Mouse (Mus musculus) spleen, postnatal 14 days (tissue): Measurements from ENCODE around the gene Rab5a.
A peak's percentile ranks its signal among the peaks of the same experiment; 100 is the strongest.
"Not testable (repeated sequence)": the region's sequence is repeated elsewhere in the genome, so short reads cannot be mapped to it uniquely, and the experiment has no call there.

Experiments used
- DNase-seq, 2 experiments: peaks; one replicate each; pipeline ENCODE4 v3.0.0; 2021 to 2022; ENCODE audit warnings: low spot score in 2 of 2

Gene Rab5a

DNA sequence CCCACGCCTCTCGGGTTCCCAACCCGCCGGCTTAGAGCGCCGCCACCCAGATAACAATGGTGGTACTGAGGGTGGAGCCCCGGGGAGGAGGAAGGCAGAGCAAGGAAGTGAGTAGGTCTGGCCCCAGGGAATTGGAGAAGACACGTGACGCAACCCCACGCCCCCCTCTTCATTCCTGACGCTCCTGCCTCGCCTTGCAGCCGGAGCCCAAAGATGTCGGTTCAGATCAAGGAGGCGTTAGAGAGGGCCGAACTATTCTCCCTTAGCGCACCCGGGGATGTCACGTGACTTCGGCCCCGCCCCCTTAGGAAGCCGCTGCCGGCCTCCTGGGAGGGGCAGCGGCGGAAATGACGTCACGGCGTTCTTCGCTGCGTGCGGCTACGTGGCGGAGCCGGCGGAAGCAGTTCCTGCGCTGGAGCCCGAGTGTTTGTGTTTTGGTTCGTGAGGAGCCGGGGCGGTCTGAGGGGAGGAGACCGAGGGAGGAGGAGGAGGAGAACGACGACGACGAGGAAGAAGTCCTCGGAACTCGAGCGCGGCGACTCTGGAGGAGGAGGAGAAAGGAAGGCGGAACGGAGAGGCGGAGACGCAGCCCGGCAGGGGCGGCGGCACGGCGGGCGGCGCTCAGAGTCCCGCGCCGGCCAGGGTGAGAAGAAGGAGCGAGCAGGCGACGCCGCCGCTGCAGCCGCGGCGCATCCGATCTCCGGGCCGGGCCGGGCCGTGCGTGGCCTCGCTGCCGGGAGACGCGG, at the start of gene Rab5a:
Rab5a (plus strand) TSS at position 377 of the 746 bp plus-strand sequence.
- peak; percentile 99 to 100 for DNase-seq

DNA sequence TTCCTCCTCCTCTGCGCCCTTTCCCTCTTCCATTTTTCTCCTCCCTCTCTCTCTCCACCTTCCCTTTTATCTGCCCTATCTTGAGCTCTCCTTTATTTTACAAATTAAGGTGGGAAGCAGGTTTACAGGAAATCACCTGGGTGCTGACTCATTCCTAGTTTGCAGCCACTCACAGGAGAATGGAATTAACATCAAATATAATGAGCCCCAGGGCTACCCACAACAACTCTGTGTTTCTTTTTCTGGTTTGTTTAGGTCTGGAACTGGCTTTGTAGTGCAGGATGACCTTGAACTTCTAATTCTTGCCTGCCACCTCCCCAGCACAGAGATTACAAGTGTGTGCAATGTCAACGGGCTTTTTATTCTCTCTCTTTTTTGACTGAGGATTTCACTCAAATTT, 22.9 kb upstream of the Rab5a start:
- no peak for DNase-seq

DNA sequence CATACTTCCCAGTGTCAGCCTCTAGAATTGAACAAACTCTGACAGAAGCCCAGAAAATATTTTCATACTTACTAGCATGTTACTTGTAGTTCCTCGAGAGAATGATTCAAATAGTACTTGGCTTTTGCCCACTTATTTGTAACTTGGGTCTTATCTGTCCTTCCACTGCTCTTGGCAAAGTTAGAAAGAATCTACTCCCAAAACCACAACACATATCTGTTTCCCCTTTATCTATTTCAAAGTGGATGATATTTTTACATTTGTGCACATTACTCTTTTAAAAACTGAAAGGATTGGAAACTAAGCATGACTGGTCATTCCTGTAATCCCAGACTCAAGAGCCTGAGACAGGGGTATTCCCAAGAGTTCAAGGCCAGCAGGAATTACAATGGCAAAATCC, 22.3 kb upstream of the Rab5a start:
- DNase-seq: no peak

- DNase-seq: peak in 1 of 2 experiments; percentile 21
Observed at GRCm38 (mm10) chr17:53462603-53463495, 16.2 kb upstream of the Rab5a start, which contains the start of gene Efhb. Gene Efhb, minus strand, starts transcription at chr17:53463321.

DNA sequence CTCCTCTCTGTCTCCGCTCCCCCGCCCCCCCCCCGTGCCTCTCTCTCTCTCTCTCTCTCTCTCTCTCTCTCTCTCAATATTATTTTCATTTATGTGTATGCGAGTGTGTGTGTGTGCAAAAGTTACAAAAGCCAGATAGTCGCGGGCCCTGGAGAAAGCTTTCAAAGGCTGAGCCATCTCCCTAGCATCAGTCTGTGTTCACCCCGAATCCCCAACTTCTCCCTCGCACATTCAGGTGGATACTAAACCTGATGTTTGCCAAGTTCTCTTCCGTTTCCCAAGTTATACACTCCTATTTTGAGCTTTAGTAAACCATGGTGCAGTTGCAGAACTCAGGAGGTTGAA, 15.6 kb upstream of the Rab5a start:
- DNase-seq: no peak

DNA sequence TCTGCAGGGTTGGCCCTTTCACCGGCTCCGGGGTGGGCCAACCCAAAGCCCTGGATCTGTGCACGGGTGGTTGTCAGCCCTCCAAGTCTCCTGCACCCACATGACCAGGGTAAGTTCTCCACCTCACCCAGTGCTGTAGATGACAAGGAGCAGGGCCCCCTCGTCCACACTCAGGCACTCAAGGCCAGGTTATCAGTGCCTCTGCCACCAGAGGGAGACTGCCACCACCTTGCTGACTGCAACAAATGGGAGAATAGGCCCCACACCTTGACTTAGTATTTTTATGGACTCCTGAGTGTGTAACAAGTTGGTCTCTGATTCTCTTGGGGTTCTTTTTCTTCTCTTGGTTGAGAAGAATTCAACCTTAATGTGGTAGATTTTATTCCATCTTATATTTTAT, 13.5 kb upstream of the Rab5a start:
- no peak for DNase-seq

DNA sequence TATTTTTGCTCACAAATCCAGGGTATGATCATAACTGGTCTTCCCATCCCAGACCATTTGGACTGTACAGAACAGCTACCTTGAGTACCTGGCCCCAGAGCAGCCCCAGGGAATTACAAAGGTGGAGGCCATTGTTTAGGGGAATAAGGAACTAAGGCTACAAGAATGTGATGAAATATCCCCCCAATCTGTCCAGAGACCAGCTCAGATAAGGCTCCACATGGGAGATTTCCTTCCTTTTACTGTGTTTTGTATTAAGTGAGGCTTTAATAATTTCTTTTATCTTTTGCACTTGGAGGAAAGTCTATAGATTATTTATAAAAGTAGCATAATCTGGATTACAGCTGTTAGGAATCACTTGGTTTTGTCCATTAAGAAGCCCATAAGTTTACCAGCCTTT, 10.3 kb upstream of the Rab5a start:
- DNase-seq: no peak

DNA sequence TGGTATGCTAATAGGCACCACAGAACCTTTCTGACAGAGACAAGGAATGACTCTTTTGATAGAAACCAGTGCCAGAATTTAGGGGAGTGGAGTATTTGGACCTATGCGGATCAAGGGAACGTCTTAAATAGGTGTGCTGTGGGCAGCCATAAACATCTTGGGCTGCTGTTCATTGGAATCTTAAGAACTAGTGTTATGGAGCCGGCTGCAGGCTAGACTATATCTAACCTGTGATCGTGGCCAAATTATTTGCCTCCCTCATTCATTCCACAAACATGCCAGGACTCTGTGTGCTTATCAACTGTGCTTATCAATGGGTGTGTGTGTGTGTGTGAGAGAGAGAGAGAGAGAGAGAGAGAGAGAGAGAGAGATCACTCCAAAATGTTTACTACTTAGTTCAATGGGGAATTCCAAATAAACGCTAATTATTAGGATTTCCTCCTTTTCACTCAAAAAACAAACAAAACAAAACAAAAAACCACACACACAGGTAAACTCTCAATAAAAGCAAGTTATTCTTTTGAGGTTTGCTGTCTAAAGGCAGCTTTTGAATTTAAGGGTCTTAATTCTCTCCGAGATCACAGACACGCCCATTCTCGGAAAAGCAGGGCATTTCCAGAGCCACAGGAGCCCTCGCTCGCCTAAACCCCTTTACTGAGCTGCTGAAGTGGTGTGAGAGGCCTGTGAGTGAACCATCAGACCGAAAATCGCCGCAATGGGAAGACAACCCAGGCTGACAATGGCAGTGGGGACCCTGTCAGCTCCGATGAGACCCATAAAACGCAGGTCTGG, 772 bp upstream of the Rab5a start:
- no peak for DNase-seq

- DNase-seq: peak; percentile 33 to 47
Observed at GRCm38 (mm10) chr17:53479604-53480041, 589 bp downstream of the Rab5a start.

DNA sequence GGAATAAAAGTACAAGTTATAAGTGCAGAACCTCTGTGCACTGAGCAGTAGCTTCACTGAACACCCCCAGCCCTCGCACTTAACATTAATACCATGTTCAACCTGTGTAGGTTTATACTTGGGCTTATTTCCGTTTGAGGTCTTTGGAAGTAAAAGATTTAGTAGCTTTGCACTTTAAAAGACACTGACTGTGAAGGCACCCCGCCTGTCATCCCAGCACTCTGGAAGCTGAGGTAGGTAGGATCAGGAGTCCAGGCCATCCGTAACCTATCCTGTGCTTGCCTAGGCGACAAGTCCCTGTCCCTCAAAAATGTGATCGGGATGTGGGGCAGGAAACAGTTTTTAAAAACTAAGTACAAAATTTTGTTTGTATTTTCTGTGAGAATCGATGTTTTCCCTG, 1.4 kb downstream of the Rab5a start:
- DNase-seq: no peak

- no peak for DNase-seq
Observed at GRCm38 (mm10) chr17:53488291-53489006, 9.4 kb downstream of the Rab5a start.

- DNase-seq: no peak
Observed at GRCm38 (mm10) chr17:53489007-53489378, 10.0 kb downstream of the Rab5a start.

- DNase-seq: no peak
Observed at GRCm38 (mm10) chr17:53502966-53503365, 23.9 kb downstream of the Rab5a start.

GRCm38 (mm10) chr17:53512311-53512951, 33.4 kb downstream of the Rab5a start:
- no peak for DNase-seq

DNA sequence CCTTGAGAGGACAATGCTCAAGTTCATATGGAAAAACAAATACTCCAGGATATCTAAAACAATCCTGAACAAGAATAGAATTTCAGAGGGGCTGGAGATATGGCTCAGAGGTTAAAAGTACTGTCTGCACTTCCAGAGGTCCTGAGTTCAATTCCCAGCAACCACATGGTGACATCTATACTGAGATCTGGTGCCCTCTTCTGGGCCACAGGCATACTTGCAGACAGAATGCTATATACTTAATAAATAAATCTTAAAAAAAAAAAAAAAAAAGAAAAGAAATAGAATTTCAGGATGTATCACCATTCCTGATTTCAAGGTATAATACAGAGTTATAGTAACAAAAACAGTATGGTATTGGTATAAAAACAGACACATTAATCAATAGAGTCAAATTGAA, 40.3 kb downstream of the Rab5a start:
- DNase-seq: no peak

DNA sequence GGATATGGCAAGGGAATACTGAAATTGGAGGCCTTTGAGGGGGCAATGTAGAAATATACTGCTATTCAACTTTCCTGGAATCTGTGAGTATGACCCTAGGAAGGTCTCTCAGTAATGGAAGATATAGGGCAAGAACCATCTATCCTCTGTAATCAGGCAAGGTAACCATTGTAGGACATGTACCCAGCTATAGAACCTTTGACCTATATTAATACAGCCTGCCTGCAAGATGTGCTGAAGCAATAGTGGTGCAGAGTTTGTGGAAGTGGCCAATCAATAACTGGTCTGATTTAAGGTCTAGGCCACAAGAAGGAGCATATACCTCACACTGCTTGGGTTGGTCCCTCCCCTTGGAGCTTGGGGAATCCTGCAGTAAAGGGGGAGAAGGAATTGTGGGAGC, 41.5 kb downstream of the Rab5a start:
- no peak for DNase-seq

GRCm38 (mm10) chr17:53528034-53528433, 49.0 kb downstream of the Rab5a start:
- no peak for DNase-seq

- no peak for DNase-seq
Observed at GRCm38 (mm10) chr17:53531160-53531559, 52.1 kb downstream of the Rab5a start.

DNA sequence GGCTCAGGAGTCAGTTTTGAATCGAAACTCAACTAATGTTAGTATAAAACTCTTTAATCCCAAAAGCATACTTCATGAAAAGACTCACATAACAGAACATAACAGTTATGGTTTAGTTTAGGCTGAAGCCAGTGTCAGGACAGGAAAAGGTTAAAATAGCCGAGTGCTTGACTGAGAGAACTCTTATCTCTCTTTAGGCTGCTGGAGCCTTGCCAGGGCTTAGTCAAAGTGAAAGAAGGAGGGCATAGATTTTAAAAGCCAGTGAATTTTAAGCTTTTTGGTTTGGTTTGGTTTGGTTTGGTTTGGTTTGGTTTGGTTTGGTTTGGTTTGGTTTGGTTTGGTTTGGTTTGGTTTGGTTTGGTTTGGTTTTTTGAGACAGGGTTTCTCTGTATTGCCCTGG, 53.4 kb downstream of the Rab5a start:
- DNase-seq: no peak

DNA sequence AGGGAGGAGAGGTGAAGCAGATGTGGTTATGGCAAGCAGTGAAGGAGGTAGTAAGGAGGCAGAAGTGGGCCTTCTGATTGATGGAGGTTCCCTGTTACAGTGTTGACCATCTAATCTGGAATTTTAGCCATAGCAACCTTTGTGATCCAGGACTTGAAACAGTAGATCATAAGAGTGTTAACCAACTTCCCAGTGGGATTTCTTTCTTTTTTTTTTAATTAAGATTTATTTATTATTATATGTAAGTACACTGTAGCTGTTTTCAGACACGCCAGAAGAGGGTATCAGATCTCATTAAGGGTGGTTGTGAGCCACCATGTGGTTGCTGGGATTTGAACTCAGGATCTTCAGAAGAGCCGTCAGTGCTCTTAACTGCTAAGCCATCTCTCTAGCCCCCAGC, 60.3 kb downstream of the Rab5a start, which contains the start of gene Pp2d1:
Pp2d1 (minus strand) TSS at position 101 of the 400 bp plus-strand sequence.
- DNase-seq: not testable (repeated sequence)

- no peak for DNase-seq
Observed at GRCm38 (mm10) chr17:53542536-53542935, 63.5 kb downstream of the Rab5a start.
